In genomic region chr11:16752007-16752348, GRCm38 (mm10) we compare ENCODE assay signal across 8 mouse cellular contexts. TPM values are rescaled to one million over a fixed set of nuclear protein-coding genes. Genes with fewer than 3 reads are reported as not detected.
DNase-seq lines count a peak whose midpoint lies in the region; ATAC-seq and TF ChIP-seq lines count a peak whose summit lies in the region.

Gene Egfr, plus strand, starts transcription at chr11:16752203.

- in situ Hi-C loops in ES-E14 (cut with MboI; ENCODE audit: low sequenced_read_pairs in 2 of 2, unreplicated experiment in 2 of 2): no loop called here

- H3K9ac ChIP-seq in ES-E14 (ENCODE audit: insufficient read depth, low read depth, low read length, poor library complexity, severe bottlenecking): peak within 1 kb of the TSS; percentile 68
- peak within 1 kb of the TSS; percentile 45 for H3K9ac ChIP-seq in forebrain, embryonic 15.5 days (replicated peaks)
- peak within 1 kb of the TSS; percentile 58 for H3K9ac ChIP-seq in lung, embryonic 15.5 days

- no peak for TF ChIP-seq CTCF in bone marrow macrophage, adult 2 months (IDR thresholded peaks at IDR 0.05; ENCODE audit: low read depth, low read length)
- TF ChIP-seq CTCF in layer of hippocampus, adult 2 months (conservative IDR thresholded peaks at IDR 0.05): no peak

- H3K4me2 ChIP-seq in forebrain, embryonic 15.5 days (replicated peaks): peak within 1 kb of the TSS; percentile 99
- peak within 1 kb of the TSS; percentile 94 for H3K4me2 ChIP-seq in lung, embryonic 15.5 days

- no peaks in the 10 kb centered on the region for H3K36me3 ChIP-seq in ES-E14 (ENCODE audit: control insufficient read depth, insufficient read depth, low read length, poor library complexity, severe bottlenecking)
- H3K36me3 ChIP-seq in forebrain, embryonic 15.5 days: no peaks in the 10 kb centered on the region
- no peaks in the 10 kb centered on the region for H3K36me3 ChIP-seq in lung, embryonic 15.5 days

- peak; percentile 50 for DNase-seq in ES-E14 (ENCODE audit: low read depth, low spot score)
- peak; percentile 71 to 75 for DNase-seq in heart, postnatal 36 days
- peak; percentile 16 to 42 for DNase-seq in layer of hippocampus, adult 2 months (ENCODE audit: low spot score in 2 of 2)
- DNase-seq in retina, embryonic 14.5 days (ENCODE audit: low spot score): peak; percentile 52

- no peak within 1 kb of the TSS for H3K27ac ChIP-seq in ES-E14 (ENCODE audit: insufficient read depth, low read depth, low read length, poor library complexity, severe bottlenecking)
- H3K27ac ChIP-seq in bone marrow macrophage, adult 2 months (ENCODE audit: insufficient read depth, low read depth, low read length): no peak within 1 kb of the TSS
- no peak within 1 kb of the TSS for H3K27ac ChIP-seq in forebrain, embryonic 15.5 days (replicated peaks)
- peak within 1 kb of the TSS; percentile 75 for H3K27ac ChIP-seq in layer of hippocampus, adult 2 months
- H3K27ac ChIP-seq in lung, embryonic 15.5 days: peak within 1 kb of the TSS; percentile 83

- ATAC-seq in forebrain, embryonic 15.5 days (replicated peaks): peak; percentile 93
- peak; percentile 93 for ATAC-seq in lung, embryonic 15.5 days (ENCODE audit: borderline replicate concordance, extremely low read depth, low FRiP score, low TSS enrichment)
- no peak for ATAC-seq in monocyte, adult 5-6 weeks (replicated peaks; ENCODE audit: insufficient number of reproducible peaks, low FRiP score, low TSS enrichment, poor library complexity, severe bottlenecking)

- H3K27me3 ChIP-seq in forebrain, embryonic 15.5 days: peaks cover 42% of the 10 kb centered on the region
- peaks cover 7% of the 10 kb centered on the region; the same call in 1 of the 2 replicates for H3K27me3 ChIP-seq in lung, embryonic 15.5 days

- under 1% methylated on average over 21 of the region's 21 CpGs for WGBS in forebrain, embryonic 15.5 days
- 0% methylated on average over 19 of the region's 21 CpGs for WGBS in lung, embryonic 15.5 days

- peak within 1 kb of the TSS; percentile 69 to 78 for H3K4me3 ChIP-seq in ES-E14 (ENCODE audit: insufficient read depth in 1 of 2, low read depth in 1 of 2, low read length in 2 of 2, poor library complexity in 1 of 2, severe bottlenecking in 1 of 2)
- H3K4me3 ChIP-seq in bone marrow macrophage, adult 2 months (ENCODE audit: insufficient read depth, low read length): peak within 1 kb of the TSS; percentile 51
- H3K4me3 ChIP-seq in forebrain, embryonic 15.5 days: peak within 1 kb of the TSS; percentile 59
- H3K4me3 ChIP-seq in layer of hippocampus, adult 2 months: peak within 1 kb of the TSS; percentile 60
- H3K4me3 ChIP-seq in lung, embryonic 15.5 days: peak within 1 kb of the TSS; percentile 74

- no peaks in the 10 kb centered on the region for H3K9me3 ChIP-seq in ES-E14 (ENCODE audit: control insufficient read depth, insufficient read depth, low read depth, low read length)
- no peaks in the 10 kb centered on the region for H3K9me3 ChIP-seq in forebrain, embryonic 15.5 days
- H3K9me3 ChIP-seq in lung, embryonic 15.5 days: no peaks in the 10 kb centered on the region

- H3K4me1 ChIP-seq in ES-E14 (ENCODE audit: control insufficient read depth in 2 of 2, insufficient read depth in 2 of 2, low read length in 2 of 2, poor library complexity in 1 of 2): no peaks in the 10 kb centered on the region
- H3K4me1 ChIP-seq in bone marrow macrophage, adult 2 months (ENCODE audit: control insufficient read depth, insufficient read depth, low read length): no peaks in the 10 kb centered on the region
- peaks cover 19% of the 10 kb centered on the region for H3K4me1 ChIP-seq in forebrain, embryonic 15.5 days
- peaks cover 27% of the 10 kb centered on the region for H3K4me1 ChIP-seq in lung, embryonic 15.5 days

- no peak for TF ChIP-seq POLR2A in bone marrow macrophage, adult 2 months (IDR thresholded peaks at IDR 0.05; ENCODE audit: borderline replicate concordance, low read depth, low read length)

- intact Hi-C loops in heart, postnatal 36 days (cut with DNase I): loop anchor here (2.0 to 5.0 kb wide), 4 partner anchors 40 to 225 kb away; no protein-coding TSS in a partner anchor

TF ChIP-seq in ES-E14, 5 proteins besides CTCF, POLR2A, EP300 and RAD21:
- TF ChIP-seq ZNF384 (IDR thresholded peaks at IDR 0.05; ENCODE audit: low read depth, low read length) (no peak), ZC3H11A (IDR thresholded peaks at IDR 0.05; ENCODE audit: borderline replicate concordance, low read depth, low read length) (no peak), MAFK (IDR thresholded peaks at IDR 0.05; ENCODE audit: insufficient read depth, low read depth, low read length) (no peak), CHD2 (IDR thresholded peaks at IDR 0.05; ENCODE audit: low read depth, low read length) (no peak), HCFC1 (IDR thresholded peaks at IDR 0.05; ENCODE audit: borderline replicate concordance, insufficient read depth, low read length) (no peak)

RNA-seq across cellular contexts. Expression of gene Egfr, which starts in this region (rescaled TPM):
- total RNA-seq in ES-E14 (2012; rRNA removed): 18.6 and 22.2 TPM in 2 replicates
- 0.88 and 2.2 TPM in 2 replicates for polyA plus RNA-seq in bone marrow macrophage, adult 2 months (2012; ENCODE audit: insufficient read depth, insufficient read length, missing spikeins)
- polyA plus RNA-seq in forebrain, embryonic 15.5 days (2015; fragmentation: Nextera tagmentation; extraction: Ambion mirVana): 2.5 and 2.9 TPM in 2 replicates
- total RNA-seq in heart, postnatal 36 days (2021): 10 to 100 TPM in 1 of 2 experiments, 1 to 10 TPM in 1; 5.5 to 10.5 TPM
- 10 to 100 TPM; 12.3 to 12.9 TPM for total RNA-seq in layer of hippocampus, adult 2 months (2021)
- polyA plus RNA-seq in lung, embryonic 15.5 days (2015; fragmentation: Nextera tagmentation; extraction: Ambion mirVana): 7.1 and 9.3 TPM in 2 replicates
- total RNA-seq in monocyte, adult 5-6 weeks (2017): 0.19 TPM in 1 of 3 replicates, not detected in the others

Comparison
In these comparisons a context has a peak if more than half of its experiments do, and no peak if none do; other contexts are left out.
1. H3K27ac ChIP-seq: peak in layer of hippocampus, adult 2 months (single experiment) and lung, embryonic 15.5 days (single experiment); none in ES-E14 (single experiment), bone marrow macrophage, adult 2 months (single experiment) and forebrain, embryonic 15.5 days (single experiment).
2. Peak in every context shown above with its lines, with median percentiles within 50 percentile points of each other: DNase-seq, H3K4me3 ChIP-seq and H3K9ac ChIP-seq.